Mouse (Mus musculus) kidney, postnatal 0 days (tissue): ENCODE results near the gene Naa80. TPM values are rescaled to one million over a fixed set of nuclear protein-coding genes. Genes with fewer than 3 reads are reported as not detected.

Experiments used
- ATAC-seq: fragments of 200-750 bp; cut with Nextera tagmentation; replicated peaks from 2 replicates; pipeline ENCODE4 v1.8.0; 2017; ENCODE audit warnings: low read depth, moderate number of reproducible peaks, moderate TSS enrichment, moderate library complexity; ENCODE audit not compliant: low FRiP score
- DNase-seq: peaks from one replicate; pipeline ENCODE4 v3.0.0-alpha.2; 2016; ENCODE audit warnings: low spot score
- H3K27ac ChIP-seq: fragments of 300-500 bp; sonication (generic); 2 replicates; pipeline ENCODE4 v1.5.1; 2014; ENCODE audit warnings: mild to moderate bottlenecking
- H3K27me3 ChIP-seq: fragments of 300-500 bp; sonication (generic); 2 replicates; pipeline ENCODE4 v1.6.1; 2014; ENCODE audit warnings: low read length, mixed read lengths; ENCODE audit not compliant: insufficient read depth
- H3K36me3 ChIP-seq: fragments of 300-500 bp; sonication (generic); 2 replicates; pipeline ENCODE4 v1.6.1; 2014; ENCODE audit warnings: low read length, mixed read lengths; ENCODE audit not compliant: insufficient read depth
- H3K4me1 ChIP-seq: fragments of 300-500 bp; sonication (generic); replicated peaks from 2 replicates; pipeline ENCODE4 v1.6.1; 2014; ENCODE audit warnings: antibody characterized with exemption, low read length, mixed read lengths; ENCODE audit not compliant: insufficient read depth
- H3K4me2 ChIP-seq: fragments of 300-500 bp; sonication (generic); 2 replicates; pipeline ENCODE4 v1.6.1; 2014; ENCODE audit warnings: mild to moderate bottlenecking, low read length, moderate library complexity, mixed read lengths
- H3K4me3 ChIP-seq: fragments of 300-500 bp; sonication (generic); replicated peaks from 2 replicates; pipeline ENCODE4 v1.5.1; 2014; ENCODE audit warnings: low read depth, low read length
- H3K9ac ChIP-seq: fragments of 300-500 bp; sonication (generic); 2 replicates; pipeline ENCODE4 v1.6.1; 2014; ENCODE audit warnings: low read depth, low read length
- H3K9me3 ChIP-seq: fragments of 300-500 bp; sonication (generic); replicated peaks from 2 replicates; pipeline ENCODE4 v1.6.1; 2016; ENCODE audit warnings: low read length, inconsistent platforms, mixed read lengths
- CTCF ChIP-seq: IDR thresholded peaks from 2 replicates; pipeline ENCODE4 v1.5.1; 2016; ENCODE audit warnings: antibody characterized with exemption, low read depth, mild to moderate bottlenecking, moderate library complexity
- WGBS: fragments of 180-500 bp; shearing (Covaris S2); extraction: QIAGEN DNeasy Blood & Tissue Kit; methylation state at CpG from one replicate; pipeline ENCODE4 v1.1.7; 2014; 5-methylcytosine and 5-hydroxymethylcytosine counted together
- polyA plus RNA-seq: library from polyadenylated mRNA; unstranded; fragments of >200 nt; fragmentation: Nextera tagmentation; extraction: Ambion mirVana; gene quantifications from 2 replicates; pipeline ENCODE4 v1.2.1, GENCODE M21; 2015

The Naa80 gene
- polyA plus RNA-seq, 1 experiment from 2014 or later: 22.3 TPM

GRCm38 (mm10) chr9:107580501-107581317 is 2.0 kb downstream of the Naa80 start, which contains the start of gene Hyal3:
TSS of gene Hyal3 (plus strand) at chr9:107580818.
- DNase-seq (peak; percentile 97), ATAC-seq (peak; percentile 61)
- no peaks in the 10 kb centered on the region for H3K9me3 ChIP-seq
- TF ChIP-seq CTCF: no peak
- no peaks in the 10 kb centered on the region for H3K27me3 ChIP-seq
- peaks cover 20% of the 10 kb centered on the region for H3K4me1 ChIP-seq
- H3K4me2 ChIP-seq: peak within 1 kb of the TSS; percentile 90
- WGBS: under 1% methylated on average over 32 of the region's 32 CpGs
- peak within 1 kb of the TSS; percentile 86 for H3K9ac ChIP-seq
- H3K27ac ChIP-seq: peak within 1 kb of the TSS; percentile 96
- H3K36me3 ChIP-seq: peaks cover 8% of the 10 kb centered on the region; the same call in 1 of the 2 replicates
- peak within 1 kb of the TSS; percentile 63 for H3K4me3 ChIP-seq

- TF ChIP-seq CTCF: no peak
- H3K9me3 ChIP-seq: no peaks in the 10 kb centered on the region
- DNase-seq: no peak
- peak overlapping the region; percentile 63 for H3K4me3 ChIP-seq
- H3K36me3 ChIP-seq: peaks cover 8% of the 10 kb centered on the region; the same call in 1 of the 2 replicates
- no peak for ATAC-seq
- 77% methylated on average over 4 of the region's 4 CpGs for WGBS
- H3K27ac ChIP-seq: peak overlapping the region; percentile 96; the same call in 1 of the 2 replicates
- H3K4me2 ChIP-seq: peak overlapping the region; percentile 90
- no peaks in the 10 kb centered on the region for H3K27me3 ChIP-seq
- H3K9ac ChIP-seq: peak overlapping the region; percentile 86
- H3K4me1 ChIP-seq: peaks cover 17% of the 10 kb centered on the region
Measured at GRCm38 (mm10) chr9:107581584-107581983, 2.9 kb downstream of the Naa80 start.

- Histone ChIP-seq H3K4me3 (no peak overlapping the region), H3K36me3 (peaks cover 8% of the 10 kb centered on the region; the same call in 1 of the 2 replicates), H3K27me3 (no peaks in the 10 kb centered on the region), H3K27ac (no peak overlapping the region), H3K4me1 (peaks cover 11% of the 10 kb centered on the region; the same call in 1 of the 2 replicates), H3K4me2 (no peak overlapping the region), H3K9ac (0 out of 2 replicates have a peak overlapping the region, but pooled peaks have one; percentile 13), H3K9me3 (no peaks in the 10 kb centered on the region)
- DNase-seq: no peak
- WGBS: 88% methylated on average over 7 of the region's 7 CpGs
- no peak for TF ChIP-seq CTCF
- ATAC-seq: no peak
Measured at GRCm38 (mm10) chr9:107582509-107583062, 3.9 kb downstream of the Naa80 start.

- ATAC-seq (no peak), DNase-seq (no peak)
- no peak for TF ChIP-seq CTCF
- 95% methylated on average over 14 of the region's 14 CpGs for WGBS
- no peaks in the 10 kb centered on the region for H3K9me3 ChIP-seq
- H3K36me3 ChIP-seq: peaks cover 8% of the 10 kb centered on the region; the same call in 1 of the 2 replicates
- 0 out of 2 replicates have a peak overlapping the region, but pooled peaks have one; percentile 13 for H3K9ac ChIP-seq
- H3K4me1 ChIP-seq: peaks cover 11% of the 10 kb centered on the region
- H3K4me3 ChIP-seq: no peak overlapping the region
- H3K27me3 ChIP-seq: no peaks in the 10 kb centered on the region
- no peak overlapping the region for H3K27ac ChIP-seq
- H3K4me2 ChIP-seq: no peak overlapping the region
Measured at GRCm38 (mm10) chr9:107583174-107583573, 4.5 kb downstream of the Naa80 start.

GRCm38 (mm10) chr9:107586504-107586903 is 7.8 kb downstream of the Naa80 start:
- Histone ChIP-seq H3K36me3 (peaks cover 24% of the 10 kb centered on the region), H3K27ac (no peak overlapping the region), H3K9me3 (no peaks in the 10 kb centered on the region), H3K4me1 (peaks cover 16% of the 10 kb centered on the region), H3K4me3 (no peak overlapping the region), H3K27me3 (no peaks in the 10 kb centered on the region), H3K4me2 (no peak overlapping the region), H3K9ac (no peak overlapping the region)
- 85% methylated on average over 5 of the region's 5 CpGs for WGBS
- no peak for TF ChIP-seq CTCF
- no peak for DNase-seq
- ATAC-seq: no peak
